Mouse (Mus musculus): ENCODE measurements at regions not wholly inside any gene's neighbourhood (a gene's known extent, or its start where the extent isn't known, plus 50 kb on each side); places are given as distances from the start of the nearest gene placed in this dataset.

GRCm38 (mm10) chr8:10931266-10931665, 77.0 kb downstream of the Irs2 start:
- DNase-seq: no peak

GRCm38 (mm10) chr8:10928836-10929235, 79.4 kb downstream of the Irs2 start:
- peak; percentile 57 for DNase-seq

- DNase-seq: peak; percentile 76
These were observed 79.9 kb downstream of the Irs2 start for GRCm38 (mm10) chr8:10928342-10928794.

DNA sequence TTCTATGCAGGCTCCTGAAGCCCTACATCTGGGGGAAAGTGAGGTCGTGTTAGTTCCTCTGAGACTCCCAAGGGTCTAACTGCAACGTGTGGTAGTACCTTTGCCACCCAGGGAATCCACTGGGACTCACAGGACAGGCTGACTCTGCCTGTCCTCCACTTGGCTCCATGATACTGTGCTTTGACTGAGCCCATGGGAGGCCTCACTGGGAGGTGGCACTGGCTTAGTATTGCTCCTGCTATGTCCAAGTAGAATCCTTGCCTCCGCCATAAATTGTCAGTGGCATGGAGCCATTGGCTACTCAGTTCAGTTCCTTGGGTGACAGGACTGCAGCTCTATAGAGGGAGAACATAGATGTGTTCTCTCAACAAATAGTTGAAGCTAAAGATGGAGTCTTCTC, 81.1 kb downstream of the Irs2 start:
- DNase-seq: no peak

- peak; percentile 45 for DNase-seq
These were observed 81.7 kb downstream of the Irs2 start for GRCm38 (mm10) chr8:10926518-10926915.

DNA sequence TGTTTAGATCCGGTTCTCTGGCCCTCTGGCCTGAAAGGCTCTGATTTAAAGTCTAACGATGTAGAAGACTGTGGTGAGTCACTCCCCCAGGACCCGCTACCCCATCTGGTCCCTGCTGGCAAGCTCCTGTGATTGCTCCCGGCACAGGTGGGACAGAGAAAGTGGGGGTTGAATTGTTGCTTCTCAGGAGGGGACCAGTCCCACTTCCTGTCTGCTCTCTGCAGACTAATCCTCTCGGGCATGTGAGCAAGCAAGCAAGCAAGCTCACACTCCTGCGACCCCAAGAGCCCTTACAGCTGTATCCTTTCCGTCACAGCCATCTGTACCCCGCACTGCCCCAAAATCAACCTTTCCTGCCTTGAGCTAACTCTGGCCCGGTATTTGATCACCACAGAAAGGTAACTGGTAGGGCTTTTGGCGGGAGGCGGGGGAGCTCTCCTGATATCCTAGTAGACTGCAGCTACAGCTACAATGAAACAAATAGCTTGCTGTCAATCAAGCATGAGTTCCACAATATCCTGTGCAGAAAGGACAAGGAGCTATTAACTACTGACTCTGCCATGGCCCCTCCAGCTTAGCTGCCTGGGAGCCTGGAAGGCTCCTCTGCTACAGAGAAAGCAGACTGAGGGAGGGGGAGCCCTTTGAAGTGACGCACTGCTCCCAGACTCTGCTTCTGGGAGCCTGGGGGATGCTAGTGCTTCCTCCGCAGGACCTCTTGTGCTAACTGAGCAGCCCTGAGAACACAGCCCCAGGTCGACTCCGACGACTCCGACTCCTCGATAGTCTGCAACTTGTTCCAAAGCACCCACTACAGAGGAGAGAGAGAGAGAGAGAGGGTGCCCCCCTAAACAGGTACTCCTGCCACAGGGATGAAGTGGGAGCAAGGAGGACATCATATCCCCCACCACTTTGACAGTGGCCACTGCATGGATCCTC, 82.4 kb downstream of the Irs2 start:
- no peak for DNase-seq

DNA sequence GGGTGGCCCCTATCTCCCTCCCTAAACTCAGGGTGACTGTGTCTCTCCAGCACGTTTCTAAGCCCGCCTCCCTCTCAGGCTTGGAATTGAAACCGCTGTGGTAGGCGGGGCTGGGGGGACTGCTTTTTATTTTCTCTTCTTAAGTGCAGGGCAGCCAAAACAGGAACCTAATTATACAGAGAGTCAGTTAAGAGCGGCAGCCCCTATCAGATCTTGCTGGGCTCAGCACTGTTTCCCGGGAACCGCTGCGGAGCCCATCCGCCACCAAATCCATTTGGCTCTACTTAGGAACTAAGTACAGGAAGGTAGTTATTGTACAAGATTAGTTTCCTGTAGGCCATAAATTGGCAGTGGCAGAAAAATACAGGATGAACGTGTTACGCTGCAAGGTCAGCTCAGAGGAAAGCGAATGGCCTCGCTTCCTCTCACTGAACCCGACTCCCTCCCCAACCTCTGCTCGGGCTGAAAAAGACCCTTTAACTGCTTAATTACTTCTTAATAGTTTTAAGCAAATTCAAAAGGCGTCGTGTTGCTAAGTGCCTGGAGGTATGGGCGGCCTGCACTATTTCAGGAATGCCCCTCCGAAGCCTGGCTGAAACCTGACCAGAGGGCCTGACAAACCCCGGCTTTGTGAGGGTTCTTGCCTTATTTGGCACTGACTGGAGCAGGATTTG, 83.6 kb downstream of the Irs2 start:
- DNase-seq: peak; percentile 72

GRCm38 (mm10) chr8:10924001-10924490, 84.2 kb downstream of the Irs2 start:
- no peak for DNase-seq

GRCm38 (mm10) chr8:10923071-10924000, 84.9 kb downstream of the Irs2 start:
- no peak for DNase-seq

DNA sequence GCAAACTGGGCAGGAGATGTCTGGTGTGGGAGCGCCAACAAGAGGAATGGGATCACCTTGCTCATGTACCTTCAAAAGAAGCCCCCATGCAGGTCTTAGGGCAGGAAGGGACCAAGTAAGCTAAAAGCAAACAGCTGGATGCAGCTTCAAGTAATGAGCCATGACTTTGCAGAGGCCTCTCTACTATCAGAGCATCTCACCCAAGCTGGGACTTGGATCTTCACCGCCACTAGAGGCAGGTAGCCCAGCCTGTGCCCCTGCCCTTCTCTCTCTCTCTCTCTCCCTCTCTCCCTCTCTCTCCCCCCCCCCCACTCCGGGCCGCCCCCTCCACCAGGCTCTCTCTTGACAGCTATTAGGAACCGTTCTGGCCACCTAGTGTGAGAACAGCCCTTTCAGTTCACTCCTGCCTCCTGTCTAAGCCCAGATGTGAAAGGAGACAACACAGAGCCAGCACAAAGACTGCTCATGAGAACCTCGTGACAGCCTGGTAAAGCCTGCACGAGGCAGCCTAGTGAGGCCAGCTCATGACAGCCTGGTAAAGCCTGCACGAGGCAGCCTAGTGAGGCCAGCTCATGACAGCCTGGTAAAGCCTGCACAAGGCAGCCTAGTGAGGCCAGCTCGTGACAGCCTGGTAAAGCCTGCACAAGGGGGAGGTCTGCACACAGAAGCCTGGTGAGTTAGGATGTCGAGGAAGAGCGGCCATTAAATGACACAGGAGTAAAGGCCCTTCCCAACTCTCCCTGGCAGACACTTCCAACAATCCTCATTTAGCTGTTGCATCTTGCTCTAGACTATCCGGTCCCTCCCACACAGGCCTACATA, 85.8 kb downstream of the Irs2 start:
- DNase-seq: no peak

DNA sequence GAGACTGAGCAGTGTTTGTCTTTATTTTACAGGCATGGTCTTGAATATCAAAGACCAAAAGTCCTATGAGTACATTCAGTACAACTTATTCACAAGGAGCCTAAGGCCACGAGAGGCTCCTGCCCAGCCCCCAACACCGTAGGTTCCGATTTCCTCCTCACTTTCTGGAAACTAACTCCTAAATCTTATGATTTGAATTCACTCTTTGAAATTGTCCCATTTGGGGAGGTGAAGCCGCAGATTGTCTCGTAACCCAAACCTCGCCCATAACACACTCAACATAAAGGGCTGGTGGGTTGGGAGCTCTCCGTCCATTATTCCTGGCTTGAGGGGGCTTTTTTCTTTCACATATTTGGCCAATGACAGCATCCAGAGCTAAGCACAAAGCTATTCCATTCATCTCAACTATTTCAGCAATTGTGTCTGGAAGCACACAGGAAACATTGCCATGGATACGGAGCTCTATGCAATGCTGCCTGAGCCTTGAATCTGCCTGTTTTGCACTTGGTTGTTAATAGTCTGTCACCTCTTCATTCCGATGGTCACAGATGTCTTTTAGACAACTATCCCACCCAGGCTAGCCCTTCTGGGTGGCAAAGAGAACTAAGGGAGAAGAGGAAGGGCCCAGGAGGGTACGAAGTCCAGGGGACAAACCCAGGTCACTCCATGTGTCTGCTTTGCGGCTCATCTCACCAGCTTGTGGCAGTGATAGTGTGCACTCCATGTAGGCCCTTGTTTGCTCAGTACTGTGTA, 86.6 kb downstream of the Irs2 start:
- DNase-seq: no peak

GRCm38 (mm10) chr8:10919620-10920019, 88.6 kb downstream of the Irs2 start:
- DNase-seq: no peak

- DNase-seq: no peak
These were observed 89.7 kb downstream of the Irs2 start for GRCm38 (mm10) chr8:10918403-10919035.

DNA sequence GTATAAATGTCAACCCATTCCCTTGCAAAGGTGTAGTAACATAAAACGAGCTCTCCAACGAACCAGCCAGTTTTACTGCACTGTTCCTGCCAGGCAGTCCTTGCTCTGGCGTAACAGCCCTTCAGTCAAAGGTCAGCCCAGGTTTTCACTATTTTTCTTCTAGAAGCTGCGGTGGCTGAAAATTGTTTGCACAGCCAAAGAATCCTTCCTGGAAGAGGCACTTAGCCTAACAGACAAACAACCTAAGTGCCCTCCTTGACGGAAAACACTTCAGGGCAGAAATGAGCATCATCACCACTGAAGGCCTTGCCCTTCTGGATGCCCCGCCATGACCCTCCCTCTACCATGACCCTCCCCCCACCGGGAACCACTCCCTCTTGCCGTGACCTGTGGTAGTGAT, 93.6 kb downstream of the Irs2 start:
- no peak for DNase-seq

DNA sequence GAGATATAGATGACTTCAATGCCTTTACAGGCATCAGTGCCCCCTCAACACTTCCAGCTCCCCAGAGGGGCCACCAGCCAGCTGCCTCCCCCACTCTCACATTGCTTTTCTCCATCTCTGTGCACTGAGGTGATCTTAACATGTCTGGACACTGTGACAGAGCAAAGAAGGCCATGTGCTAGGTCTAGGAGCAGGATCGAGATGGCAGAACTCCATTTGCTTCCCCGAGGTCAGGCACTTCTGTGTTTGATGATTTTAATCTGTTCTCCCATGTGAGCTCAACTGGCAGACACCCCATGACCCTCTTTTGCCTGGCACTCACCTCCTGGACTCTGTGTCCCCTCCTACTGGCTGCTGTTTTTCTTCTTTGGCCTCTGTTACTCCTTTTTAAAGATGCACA, 95.8 kb downstream of the Irs2 start:
- no peak for DNase-seq

DNA sequence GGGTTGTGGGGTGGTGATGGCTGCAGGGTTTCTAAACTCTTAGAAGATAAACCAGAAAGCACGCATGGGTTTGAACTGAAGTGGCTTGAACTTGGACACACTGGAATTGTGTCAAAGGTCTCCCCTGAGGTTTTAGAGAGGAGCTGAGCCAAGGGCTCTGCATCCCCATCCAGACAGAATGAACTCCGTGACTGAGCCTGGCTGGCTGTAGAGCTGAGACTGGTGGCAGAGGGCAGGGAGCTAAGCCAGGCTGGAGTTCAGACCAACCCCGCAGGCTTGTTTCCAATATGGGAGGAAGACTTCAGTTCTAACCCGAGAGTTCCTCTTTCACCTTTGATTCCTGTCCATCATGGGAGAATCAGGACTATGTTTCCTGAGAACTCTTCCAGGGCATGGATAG, 96.9 kb downstream of the Irs2 start:
- DNase-seq: peak; percentile 38

GRCm38 (mm10) chr8:10910954-10911353, 97.3 kb downstream of the Irs2 start:
- DNase-seq: no peak

- DNase-seq: peak; percentile 52
These were observed 97.9 kb downstream of the Irs2 start for GRCm38 (mm10) chr8:10910244-10910872.

DNA sequence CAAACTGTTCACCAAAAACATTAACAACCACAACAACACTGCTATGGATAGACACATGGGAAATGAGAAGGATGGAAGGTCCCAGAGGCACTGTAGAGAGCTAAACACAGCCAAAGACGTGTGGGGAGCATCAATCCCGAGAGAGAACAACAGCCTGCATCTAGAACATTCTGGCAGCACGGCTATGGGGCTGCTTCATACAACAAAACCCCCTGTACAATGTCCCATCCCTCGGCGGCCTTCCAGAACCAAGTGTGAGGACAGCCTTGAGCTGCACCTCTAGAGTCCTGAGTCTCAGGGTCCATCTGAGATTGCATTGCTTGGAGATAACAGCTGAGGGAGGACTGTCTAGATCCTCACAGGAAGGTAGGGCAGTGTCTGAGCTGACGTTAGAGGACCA, 99.1 kb downstream of the Irs2 start:
- DNase-seq: no peak

GRCm38 (mm10) chr8:10906353-10906752, 101.9 kb downstream of the Irs2 start:
- no peak for DNase-seq

All from heart, postnatal 4 days (tissue).